Mouse (Mus musculus) liver, postnatal 0 days (tissue): ENCODE results near the gene Fpr2. TPM values are rescaled to one million over a fixed set of nuclear protein-coding genes. Genes with fewer than 3 reads are reported as not detected.
A peak's percentile ranks its signal among the peaks of the same experiment; 100 is the strongest.

Experiments
- ATAC-seq: fragments of 200-750 bp; cut with Nextera tagmentation; 2 replicates; pipeline ENCODE4 v1.8.0; 2017; ENCODE audit warnings: mild to moderate bottlenecking, moderate library complexity
- DNase-seq: peaks from one replicate; pipeline ENCODE4 v3.0.0-alpha.2; 2016
- H3K27ac ChIP-seq: fragments of 300-500 bp; sonication (generic); 2 replicates; pipeline ENCODE4 v1.5.1; 2014; ENCODE audit warnings: antibody characterized with exemption, moderate library complexity, mild to moderate bottlenecking, low read depth
- H3K27me3 ChIP-seq: fragments of 300-500 bp; sonication (generic); 2 replicates; pipeline ENCODE4 v1.6.1; 2014; ENCODE audit warnings: low read length, control low read depth, mixed read lengths; ENCODE audit not compliant: insufficient read depth
- H3K36me3 ChIP-seq: fragments of 300-500 bp; sonication (generic); replicated peaks from 2 replicates; pipeline ENCODE4 v1.6.1; 2014; ENCODE audit warnings: mild to moderate bottlenecking, control low read depth, low read length, moderate library complexity, mixed read lengths; ENCODE audit not compliant: insufficient read depth
- H3K4me1 ChIP-seq: fragments of 300-500 bp; sonication (generic); 2 replicates; pipeline ENCODE4 v1.6.1; 2014; ENCODE audit warnings: antibody characterized with exemption, mild to moderate bottlenecking, control low read depth; ENCODE audit not compliant: insufficient read depth
- H3K4me2 ChIP-seq: fragments of 300-500 bp; sonication (generic); 2 replicates; pipeline ENCODE4 v1.6.1; 2014; ENCODE audit warnings: low read depth, mild to moderate bottlenecking, low read length, moderate library complexity, mixed read lengths
- H3K4me3 ChIP-seq: fragments of 300-500 bp; sonication (generic); 2 replicates; pipeline ENCODE4 v1.5.1; 2014; ENCODE audit warnings: low read depth, low read length
- H3K9ac ChIP-seq: fragments of 300-500 bp; sonication (generic); replicated peaks from 2 replicates; pipeline ENCODE4 v1.6.1; 2014; ENCODE audit warnings: mild to moderate bottlenecking, moderate library complexity
- H3K9me3 ChIP-seq: fragments of 300-500 bp; sonication (generic); 2 replicates; pipeline ENCODE4 v1.6.1; 2016; ENCODE audit warnings: mild to moderate bottlenecking, control low read depth, low read length, mixed read lengths
- CTCF ChIP-seq: sonication (generic); IDR thresholded peaks from 2 replicates; pipeline ENCODE4 v1.5.1; 2016; ENCODE audit warnings: antibody characterized with exemption, low read depth
- EP300 ChIP-seq: IDR thresholded peaks from 2 replicates; pipeline ENCODE4 v1.6.1; 2016; ENCODE audit warnings: antibody characterized with exemption, low read depth, mild to moderate bottlenecking
- WGBS: fragments of 180-500 bp; shearing (Covaris S2); extraction: QIAGEN DNeasy Blood & Tissue Kit; methylation state at CpG from one replicate; pipeline ENCODE4 v1.1.7; 2014; ENCODE audit not compliant: insufficient replicate concordance; 5-methylcytosine and 5-hydroxymethylcytosine counted together
- polyA plus RNA-seq: library from polyadenylated mRNA; unstranded; fragments of >200 nt; fragmentation: Nextera tagmentation; extraction: Ambion mirVana; gene quantifications from 2 replicates; pipeline ENCODE4 v1.2.1, GENCODE M21; 2015

The Fpr2 gene
- polyA plus RNA-seq, 1 experiment from 2014 or later = 9.3 TPM

DNA sequence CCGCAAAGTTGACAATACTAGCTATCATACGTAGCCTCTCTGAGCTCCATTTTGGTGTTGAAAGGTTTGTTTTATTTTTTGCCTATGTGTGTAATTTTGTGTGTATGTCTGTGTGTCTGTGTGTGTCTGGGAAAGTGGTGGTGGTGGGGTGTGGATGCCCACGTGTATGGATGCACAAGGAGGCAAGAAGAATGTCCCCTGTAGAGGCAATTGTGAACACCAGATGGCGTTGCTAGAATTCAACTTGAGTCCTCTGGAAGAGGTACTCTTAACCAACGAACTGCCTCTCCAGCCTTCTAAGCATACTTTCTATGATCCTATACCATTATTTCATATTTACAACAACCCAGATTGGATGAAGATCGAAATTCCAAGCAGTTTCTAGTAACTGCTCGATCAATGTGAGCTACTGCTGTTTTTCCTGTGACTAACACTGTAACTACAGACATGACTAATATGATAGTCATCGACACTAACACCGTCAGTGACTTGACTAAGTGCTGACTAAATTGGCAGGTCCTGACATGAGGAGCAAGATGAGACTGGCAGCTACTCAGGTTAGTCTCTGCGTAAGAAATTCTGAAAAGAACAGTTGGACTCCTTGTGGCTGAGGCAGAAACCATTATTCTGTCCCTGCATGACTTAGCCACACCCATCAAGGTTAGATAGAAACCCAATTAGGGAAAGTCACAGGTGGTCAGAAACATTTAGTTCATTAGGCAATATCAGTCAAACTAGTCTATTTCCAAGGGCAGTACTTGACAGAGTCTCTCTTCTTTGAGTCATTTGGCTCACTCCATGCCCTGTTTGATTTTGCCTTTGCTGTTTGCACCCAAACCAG lies 42.2 kb upstream of the Fpr2 start:
- Histone ChIP-seq H3K9ac (no peak overlapping the region), H3K4me1 (no peaks in the 10 kb centered on the region), H3K27ac (no peak overlapping the region), H3K4me3 (no peak overlapping the region), H3K27me3 (peaks cover 17% of the 10 kb centered on the region; the same call in 1 of the 2 replicates), H3K36me3 (0 out of 2 replicates have a peak, but pooled peaks cover 2% of the 10 kb centered on the region), H3K9me3 (no peaks in the 10 kb centered on the region), H3K4me2 (no peak overlapping the region)
- DNase-seq (no peak), ATAC-seq (no peak)
- TF ChIP-seq EP300 = no peak
- peak; percentile 47 for TF ChIP-seq CTCF
- 63% methylated on average over 10 of the region's 10 CpGs for WGBS

- DNase-seq (no peak), ATAC-seq (no peak)
- H3K9me3 ChIP-seq = no peaks in the 10 kb centered on the region
- 33% methylated on average over 2 of the region's 2 CpGs for WGBS
- H3K9ac ChIP-seq = no peak overlapping the region
- no peaks in the 10 kb centered on the region for H3K36me3 ChIP-seq
- no peak overlapping the region for H3K27ac ChIP-seq
- TF ChIP-seq CTCF (no peak), EP300 (no peak)
- no peak overlapping the region for H3K4me3 ChIP-seq
- no peaks in the 10 kb centered on the region for H3K4me1 ChIP-seq
- no peak overlapping the region for H3K4me2 ChIP-seq
- peaks cover 23% of the 10 kb centered on the region; the same call in 1 of the 2 replicates for H3K27me3 ChIP-seq
Observed at GRCm38 (mm10) chr17:17848988-17849387, 38.6 kb upstream of the Fpr2 start.

- ATAC-seq = no peak
- H3K4me2 ChIP-seq = no peak overlapping the region
- 19% methylated on average over 55 of the region's 55 CpGs for WGBS
- TF ChIP-seq CTCF (no peak), EP300 (no peak)
- no peak overlapping the region for H3K27ac ChIP-seq
- no peaks in the 10 kb centered on the region for H3K36me3 ChIP-seq
- DNase-seq = no peak
- peaks cover 23% of the 10 kb centered on the region; the same call in 1 of the 2 replicates for H3K27me3 ChIP-seq
- H3K9ac ChIP-seq = no peak overlapping the region
- no peak overlapping the region for H3K4me3 ChIP-seq
- no peaks in the 10 kb centered on the region for H3K4me1 ChIP-seq
- H3K9me3 ChIP-seq = no peaks in the 10 kb centered on the region
Observed at GRCm38 (mm10) chr17:17849906-17850712, 37.5 kb upstream of the Fpr2 start.

DNA sequence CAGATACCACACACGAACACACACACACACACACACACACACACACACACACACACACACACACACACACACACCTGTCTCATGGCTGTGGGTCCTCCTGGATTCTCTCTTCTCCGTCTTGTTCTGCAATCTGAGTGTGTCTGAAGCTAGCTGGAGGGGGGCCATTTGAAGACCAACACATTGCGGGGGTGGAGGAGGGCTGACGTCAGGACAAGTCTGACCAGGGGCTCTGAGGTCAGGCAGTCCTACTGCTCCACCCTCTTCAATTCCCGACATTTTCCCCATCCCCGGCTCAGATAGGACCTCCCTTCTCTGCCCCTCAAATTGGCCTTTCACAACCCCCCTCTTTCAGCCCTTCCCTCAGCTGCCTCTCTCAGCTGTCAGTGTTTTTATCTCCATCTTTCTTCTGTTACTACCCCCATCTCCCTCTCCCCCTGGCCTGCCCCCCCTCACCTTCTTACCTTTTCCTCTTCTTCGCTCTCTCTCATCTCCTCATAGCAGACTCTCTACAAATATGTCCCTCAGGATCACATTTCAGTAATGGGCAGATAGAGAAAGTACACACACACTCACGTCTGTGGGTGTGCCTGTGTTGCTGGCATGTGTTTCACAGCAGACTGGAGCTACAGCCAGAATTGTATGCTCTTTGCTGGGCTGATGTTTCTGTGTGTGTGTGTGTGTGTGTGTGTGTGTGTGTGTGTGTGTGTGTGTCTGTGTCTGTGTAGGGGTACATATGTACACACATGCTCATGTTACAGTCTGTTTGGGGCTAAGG lies 32.4 kb upstream of the Fpr2 start, which contains the start of gene Has1:
Gene Has1 (minus strand): TSS at position 142 of the 775 bp plus-strand sequence.
- H3K27ac ChIP-seq = no peak within 1 kb of the TSS
- H3K9me3 ChIP-seq = no peaks in the 10 kb centered on the region
- peaks cover 8% of the 10 kb centered on the region; the same call in 1 of the 2 replicates for H3K27me3 ChIP-seq
- H3K36me3 ChIP-seq = no peaks in the 10 kb centered on the region
- DNase-seq (no peak), ATAC-seq (no peak)
- H3K4me1 ChIP-seq = no peaks in the 10 kb centered on the region
- TF ChIP-seq CTCF (no peak), EP300 (no peak)
- no peak within 1 kb of the TSS for H3K9ac ChIP-seq
- 49% methylated on average over 8 of the region's 8 CpGs for WGBS
- no peak within 1 kb of the TSS for H3K4me2 ChIP-seq
- H3K4me3 ChIP-seq = no peak within 1 kb of the TSS

- DNase-seq (no peak), ATAC-seq (no peak)
- Histone ChIP-seq H3K4me2 (no peak overlapping the region), H3K4me1 (no peaks in the 10 kb centered on the region), H3K9me3 (no peaks in the 10 kb centered on the region), H3K36me3 (no peaks in the 10 kb centered on the region), H3K27ac (no peak overlapping the region), H3K9ac (no peak overlapping the region), H3K27me3 (no peaks in the 10 kb centered on the region), H3K4me3 (no peak overlapping the region)
- WGBS = 65% methylated on average over 1 of the region's 1 CpGs
- TF ChIP-seq CTCF = no peak
- TF ChIP-seq EP300 = no peak
Observed at GRCm38 (mm10) chr17:17856612-17857011, 31.0 kb upstream of the Fpr2 start.
